Mouse (Mus musculus): Measurements from ENCODE around the gene Tmem217.

The Tmem217 gene

GRCm38 (mm10) chr17:29556893-29557292, 4.7 kb upstream of the Tmem217 start:
- Histone ChIP-seq H3K27me3 (ENCODE audit: insufficient read depth, low read length) (no peaks in the 10 kb centered on the region), H3K9me3 (ENCODE audit: low read length) (no peaks in the 10 kb centered on the region), H3K4me1 (replicated peaks; ENCODE audit: low read depth, low read length) (peaks cover 33% of the 10 kb centered on the region), H3K4me3 (replicated peaks; ENCODE audit: low read length) (no peak overlapping the region), H3K36me3 (ENCODE audit: insufficient read depth, low read length) (peaks cover 18% of the 10 kb centered on the region)
- TF ChIP-seq POU5F1 (IDR thresholded peaks at IDR 0.05; ENCODE audit: borderline replicate concordance, low read length) (no peak), CTCF (conservative IDR thresholded peaks at IDR 0.05; ENCODE audit: low read length) (no peak), NANOG (IDR thresholded peaks at IDR 0.05; ENCODE audit: borderline replicate concordance, low read length) (no peak)

- Histone ChIP-seq H3K36me3 (ENCODE audit: insufficient read depth, low read length) (peaks cover 18% of the 10 kb centered on the region), H3K4me1 (replicated peaks; ENCODE audit: low read depth, low read length) (peaks cover 33% of the 10 kb centered on the region), H3K4me3 (replicated peaks; ENCODE audit: low read length) (no peak overlapping the region), H3K9me3 (ENCODE audit: low read length) (no peaks in the 10 kb centered on the region), H3K27me3 (ENCODE audit: insufficient read depth, low read length) (no peaks in the 10 kb centered on the region)
- TF ChIP-seq POU5F1 (IDR thresholded peaks at IDR 0.05; ENCODE audit: borderline replicate concordance, low read length) (no peak), NANOG (IDR thresholded peaks at IDR 0.05; ENCODE audit: borderline replicate concordance, low read length) (no peak), CTCF (conservative IDR thresholded peaks at IDR 0.05; ENCODE audit: low read length) (no peak)
Observed at GRCm38 (mm10) chr17:29556456-29556855, 4.3 kb upstream of the Tmem217 start.

GRCm38 (mm10) chr17:29554176-29554575, 2.0 kb upstream of the Tmem217 start:
- TF ChIP-seq CTCF (conservative IDR thresholded peaks at IDR 0.05; ENCODE audit: low read length) (no peak), NANOG (IDR thresholded peaks at IDR 0.05; ENCODE audit: borderline replicate concordance, low read length) (no peak)
- H3K9me3 ChIP-seq (ENCODE audit: low read length) = no peaks in the 10 kb centered on the region
- peaks cover 48% of the 10 kb centered on the region for H3K4me1 ChIP-seq (replicated peaks; ENCODE audit: low read depth, low read length)
- H3K36me3 ChIP-seq (ENCODE audit: insufficient read depth, low read length) = peaks cover 12% of the 10 kb centered on the region
- H3K4me3 ChIP-seq (replicated peaks; ENCODE audit: low read length) = no peak overlapping the region
- no peaks in the 10 kb centered on the region for H3K27me3 ChIP-seq (ENCODE audit: insufficient read depth, low read length)

GRCm38 (mm10) chr17:29551019-29551418, 1.2 kb downstream of the Tmem217 start:
- Histone ChIP-seq H3K27me3 (ENCODE audit: insufficient read depth, low read length) (peaks cover 3% of the 10 kb centered on the region; the same call in 1 of the 2 replicates), H3K9me3 (ENCODE audit: low read length) (no peaks in the 10 kb centered on the region), H3K4me1 (replicated peaks; ENCODE audit: low read depth, low read length) (peaks cover 35% of the 10 kb centered on the region), H3K36me3 (ENCODE audit: insufficient read depth, low read length) (peaks cover 6% of the 10 kb centered on the region; the same call in 1 of the 2 replicates), H3K4me3 (replicated peaks; ENCODE audit: low read length) (no peak overlapping the region)
- TF ChIP-seq CTCF (conservative IDR thresholded peaks at IDR 0.05; ENCODE audit: low read length) (no peak), NANOG (IDR thresholded peaks at IDR 0.05; ENCODE audit: borderline replicate concordance, low read length) (no peak), POU5F1 (IDR thresholded peaks at IDR 0.05; ENCODE audit: borderline replicate concordance, low read length) (no peak)

- Histone ChIP-seq H3K4me1 (replicated peaks; ENCODE audit: low read depth, low read length) (peaks cover 28% of the 10 kb centered on the region), H3K4me3 (replicated peaks; ENCODE audit: low read length) (peak within 1 kb of the TSS; percentile 99), H3K36me3 (ENCODE audit: insufficient read depth, low read length) (peaks cover 6% of the 10 kb centered on the region; the same call in 1 of the 2 replicates), H3K27me3 (ENCODE audit: insufficient read depth, low read length) (peaks cover 3% of the 10 kb centered on the region; the same call in 1 of the 2 replicates), H3K9me3 (ENCODE audit: low read length) (no peaks in the 10 kb centered on the region)
- TF ChIP-seq CTCF (conservative IDR thresholded peaks at IDR 0.05; ENCODE audit: low read length) (no peak), NANOG (IDR thresholded peaks at IDR 0.05; ENCODE audit: borderline replicate concordance, low read length) (no peak), POU5F1 (IDR thresholded peaks at IDR 0.05; ENCODE audit: borderline replicate concordance, low read length) (no peak)
Observed at GRCm38 (mm10) chr17:29549543-29550428, 2.4 kb downstream of the Tmem217 start, which contains the start of the genes Gm17657 and Tbc1d22b. Gene Gm17657 (minus strand): TSS chr17:29549638. Gene Tbc1d22b (plus strand): TSS chr17:29549785.

GRCm38 (mm10) chr17:29548994-29549393, 3.2 kb downstream of the Tmem217 start:
- Histone ChIP-seq H3K9me3 (ENCODE audit: low read length) (no peaks in the 10 kb centered on the region), H3K4me1 (replicated peaks; ENCODE audit: low read depth, low read length) (peaks cover 21% of the 10 kb centered on the region), H3K36me3 (ENCODE audit: insufficient read depth, low read length) (0 out of 2 replicates have a peak, but pooled peaks cover 4% of the 10 kb centered on the region), H3K27me3 (ENCODE audit: insufficient read depth, low read length) (peaks cover 3% of the 10 kb centered on the region; the same call in 1 of the 2 replicates), H3K4me3 (replicated peaks; ENCODE audit: low read length) (no peak overlapping the region)
- TF ChIP-seq CTCF (conservative IDR thresholded peaks at IDR 0.05; ENCODE audit: low read length) (no peak), NANOG (IDR thresholded peaks at IDR 0.05; ENCODE audit: borderline replicate concordance, low read length) (no peak), POU5F1 (IDR thresholded peaks at IDR 0.05; ENCODE audit: borderline replicate concordance, low read length) (no peak)

GRCm38 (mm10) chr17:29548494-29548893, 3.7 kb downstream of the Tmem217 start:
- no peaks in the 10 kb centered on the region for H3K9me3 ChIP-seq (ENCODE audit: low read length)

GRCm38 (mm10) chr17:29545241-29545640, 6.9 kb downstream of the Tmem217 start:
- H3K36me3 ChIP-seq (ENCODE audit: insufficient read depth, low read length) = no peaks in the 10 kb centered on the region
- no peak overlapping the region for H3K4me3 ChIP-seq (replicated peaks; ENCODE audit: low read length)
- H3K4me1 ChIP-seq (replicated peaks; ENCODE audit: low read depth, low read length) = peaks cover 16% of the 10 kb centered on the region
- H3K9me3 ChIP-seq (ENCODE audit: low read length) = no peaks in the 10 kb centered on the region
- no peak for TF ChIP-seq NANOG (IDR thresholded peaks at IDR 0.05; ENCODE audit: borderline replicate concordance, low read length)
- TF ChIP-seq POU5F1 (IDR thresholded peaks at IDR 0.05; ENCODE audit: borderline replicate concordance, low read length) = no peak
- no peak for TF ChIP-seq CTCF (conservative IDR thresholded peaks at IDR 0.05; ENCODE audit: low read length)
- H3K27me3 ChIP-seq (ENCODE audit: insufficient read depth, low read length) = peaks cover 3% of the 10 kb centered on the region; the same call in 1 of the 2 replicates

More at GRCm38 (mm10) chr17:29548494-29548893, 3.7 kb downstream of the Tmem217 start:
- peaks cover 26% of the 10 kb centered on the region for H3K4me1 ChIP-seq (replicated peaks; ENCODE audit: low read depth, low read length)
- 0 out of 2 replicates have a peak, but pooled peaks cover 3% of the 10 kb centered on the region for H3K36me3 ChIP-seq (ENCODE audit: insufficient read depth, low read length)
- TF ChIP-seq CTCF (conservative IDR thresholded peaks at IDR 0.05; ENCODE audit: low read length) (no peak), POU5F1 (IDR thresholded peaks at IDR 0.05; ENCODE audit: borderline replicate concordance, low read length) (no peak), NANOG (IDR thresholded peaks at IDR 0.05; ENCODE audit: borderline replicate concordance, low read length) (no peak)
- peaks cover 3% of the 10 kb centered on the region; the same call in 1 of the 2 replicates for H3K27me3 ChIP-seq (ENCODE audit: insufficient read depth, low read length)
- no peak overlapping the region for H3K4me3 ChIP-seq (replicated peaks; ENCODE audit: low read length)

Data from E14TG2a.4 (cell line).